Mouse (Mus musculus) neural tube, embryonic 14.5 days (tissue): ENCODE data around the gene Rorb. TPM values are rescaled to one million over a fixed set of nuclear protein-coding genes. Genes with fewer than 3 reads are reported as not detected.
A peak's percentile ranks its signal among the peaks of the same experiment; 100 is the strongest.

Experiments used
- ATAC-seq: fragments of 200-750 bp; cut with Nextera tagmentation; 2 replicates; pipeline ENCODE4 v1.8.0; 2017; ENCODE audit warnings: low read depth, mild to moderate bottlenecking, moderate TSS enrichment, moderate library complexity
- H3K27ac ChIP-seq: fragments of 300-500 bp; sonication (generic); 2 replicates; pipeline ENCODE4 v1.5.1; 2014; ENCODE audit warnings: low read depth, mild to moderate bottlenecking, control low read depth, low read length, moderate library complexity, mixed read lengths
- H3K27me3 ChIP-seq: fragments of 300-500 bp; sonication (generic); 2 replicates; pipeline ENCODE4 v1.6.1; 2014; ENCODE audit warnings: low read length; ENCODE audit not compliant: control insufficient read depth, insufficient read depth
- H3K36me3 ChIP-seq: fragments of 300-500 bp; sonication (generic); 2 replicates; pipeline ENCODE4 v1.6.1; 2014; ENCODE audit warnings: low read length, mixed read lengths; ENCODE audit not compliant: control insufficient read depth, insufficient read depth
- H3K4me1 ChIP-seq: fragments of 300-500 bp; sonication (generic); 2 replicates; pipeline ENCODE4 v1.6.1; 2014; ENCODE audit warnings: low read length; ENCODE audit not compliant: control insufficient read depth, insufficient read depth
- H3K4me2 ChIP-seq: fragments of 300-500 bp; sonication (generic); 2 replicates; pipeline ENCODE4 v1.6.1; 2014; ENCODE audit warnings: mild to moderate bottlenecking, low read depth, low read length, control low read depth
- H3K4me3 ChIP-seq: fragments of 300-500 bp; sonication (generic); 2 replicates; pipeline ENCODE4 v1.5.1; 2014; ENCODE audit warnings: low read depth, low read length, control low read depth, mixed read lengths
- H3K9ac ChIP-seq: fragments of 300-500 bp; sonication (generic); replicated peaks from 2 replicates; pipeline ENCODE4 v1.6.1; 2014; ENCODE audit warnings: low read depth, mild to moderate bottlenecking, control low read depth, low read length, mixed read lengths
- H3K9me3 ChIP-seq: fragments of 300-500 bp; sonication (generic); 2 replicates; pipeline ENCODE4 v1.6.1; 2016; ENCODE audit warnings: low read length; ENCODE audit not compliant: control insufficient read depth
- WGBS: fragments of 180-500 bp; shearing (Covaris S2); extraction: QIAGEN DNeasy Blood & Tissue Kit; methylation state at CpG from one replicate; pipeline ENCODE4 v1.1.7; 2014; 5-methylcytosine and 5-hydroxymethylcytosine counted together
- polyA plus RNA-seq: library from polyadenylated mRNA; unstranded; fragments of >200 nt; fragmentation: Nextera tagmentation; extraction: Ambion mirVana; gene quantifications from 2 replicates; pipeline ENCODE4 v1.2.1, GENCODE M21; 2014

The Rorb gene
- polyA plus RNA-seq, 1 experiment from 2014 or later = 21.9 TPM

DNA sequence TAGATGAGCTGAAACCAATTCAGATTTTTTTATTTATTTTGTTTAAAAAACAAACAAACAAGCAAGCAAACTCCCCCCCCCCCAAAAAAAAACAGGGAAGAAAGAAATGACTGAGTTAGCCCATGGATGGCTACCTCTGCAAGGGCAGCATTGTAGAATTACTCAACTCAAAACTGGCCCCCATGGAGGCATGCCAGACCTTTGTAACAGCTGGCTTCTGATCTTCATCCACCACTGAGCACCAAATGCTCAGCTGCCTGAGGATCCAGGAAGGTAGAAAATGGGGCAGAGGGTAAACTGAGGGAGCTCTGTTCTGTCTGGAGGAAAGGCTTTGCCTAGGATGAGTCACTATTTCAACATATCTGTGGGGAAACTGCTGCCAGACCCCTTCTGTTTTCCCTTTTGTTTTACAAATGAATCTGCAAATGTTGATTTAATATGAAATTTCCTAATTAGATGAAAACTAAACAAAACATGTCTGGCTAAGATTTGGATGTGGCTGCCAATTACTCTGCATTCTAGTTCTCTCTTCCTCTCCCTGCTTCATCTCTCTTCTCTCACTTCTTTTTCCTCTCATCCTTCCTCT is 199.1 kb downstream of the Rorb start:
- H3K9me3 ChIP-seq = no peaks in the 10 kb centered on the region
- H3K9ac ChIP-seq = no peak overlapping the region
- no peaks in the 10 kb centered on the region for H3K27me3 ChIP-seq
- H3K36me3 ChIP-seq = no peaks in the 10 kb centered on the region
- H3K4me2 ChIP-seq = no peak overlapping the region
- ATAC-seq = no peak
- H3K4me3 ChIP-seq = no peak overlapping the region
- no peaks in the 10 kb centered on the region for H3K4me1 ChIP-seq
- no peak overlapping the region for H3K27ac ChIP-seq

- no peak overlapping the region for H3K4me2 ChIP-seq
- H3K36me3 ChIP-seq = no peaks in the 10 kb centered on the region
- H3K4me1 ChIP-seq = no peaks in the 10 kb centered on the region
- no peaks in the 10 kb centered on the region for H3K27me3 ChIP-seq
- no peak overlapping the region for H3K27ac ChIP-seq
- WGBS = 53% methylated on average over 3 of the region's 3 CpGs
- H3K4me3 ChIP-seq = no peak overlapping the region
- peak; percentile 81; the same call in 1 of the 2 replicates for ATAC-seq
- no peak overlapping the region for H3K9ac ChIP-seq
- H3K9me3 ChIP-seq = no peaks in the 10 kb centered on the region
Observed at GRCm38 (mm10) chr19:18909641-18910040, 201.4 kb downstream of the Rorb start.

- no peaks in the 10 kb centered on the region for H3K4me1 ChIP-seq
- ATAC-seq = no peak
- WGBS = 65% methylated on average over 3 of the region's 3 CpGs
Observed at GRCm38 (mm10) chr19:18905511-18905910, 205.5 kb downstream of the Rorb start.

DNA sequence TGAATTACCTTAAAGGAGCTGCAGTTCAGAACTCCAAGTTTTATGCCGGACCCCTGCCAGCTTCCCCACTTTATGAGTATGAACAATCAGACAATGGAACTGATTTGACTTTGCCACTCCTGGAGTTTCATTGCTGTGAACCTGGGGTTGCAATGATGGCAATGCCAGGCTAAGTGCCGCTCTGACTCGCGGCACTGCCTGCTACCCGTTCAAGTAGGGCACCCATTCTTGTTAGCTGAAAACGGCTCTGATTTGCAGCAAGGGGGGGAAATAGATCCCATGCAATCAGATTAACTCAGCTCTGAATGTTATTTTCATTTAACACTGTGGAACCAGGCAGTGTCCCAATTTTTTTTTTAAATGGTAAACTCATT is 208.3 kb downstream of the Rorb start:
- H3K4me2 ChIP-seq = peak overlapping the region; percentile 17; the same call in 1 of the 2 replicates
- 17% methylated on average over 6 of the region's 6 CpGs for WGBS
- H3K4me1 ChIP-seq = no peaks in the 10 kb centered on the region
- H3K9me3 ChIP-seq = no peaks in the 10 kb centered on the region
- no peak overlapping the region for H3K27ac ChIP-seq
- no peak overlapping the region for H3K9ac ChIP-seq
- no peaks in the 10 kb centered on the region for H3K36me3 ChIP-seq
- H3K4me3 ChIP-seq = no peak overlapping the region
- no peaks in the 10 kb centered on the region for H3K27me3 ChIP-seq
- peak; percentile 68 for ATAC-seq

More at GRCm38 (mm10) chr19:18905511-18905910, 205.5 kb downstream of the Rorb start:
- Histone ChIP-seq H3K27me3 (no peaks in the 10 kb centered on the region), H3K36me3 (no peaks in the 10 kb centered on the region), H3K9me3 (no peaks in the 10 kb centered on the region), H3K27ac (no peak overlapping the region), H3K9ac (no peak overlapping the region), H3K4me2 (no peak overlapping the region), H3K4me3 (no peak overlapping the region)

DNA sequence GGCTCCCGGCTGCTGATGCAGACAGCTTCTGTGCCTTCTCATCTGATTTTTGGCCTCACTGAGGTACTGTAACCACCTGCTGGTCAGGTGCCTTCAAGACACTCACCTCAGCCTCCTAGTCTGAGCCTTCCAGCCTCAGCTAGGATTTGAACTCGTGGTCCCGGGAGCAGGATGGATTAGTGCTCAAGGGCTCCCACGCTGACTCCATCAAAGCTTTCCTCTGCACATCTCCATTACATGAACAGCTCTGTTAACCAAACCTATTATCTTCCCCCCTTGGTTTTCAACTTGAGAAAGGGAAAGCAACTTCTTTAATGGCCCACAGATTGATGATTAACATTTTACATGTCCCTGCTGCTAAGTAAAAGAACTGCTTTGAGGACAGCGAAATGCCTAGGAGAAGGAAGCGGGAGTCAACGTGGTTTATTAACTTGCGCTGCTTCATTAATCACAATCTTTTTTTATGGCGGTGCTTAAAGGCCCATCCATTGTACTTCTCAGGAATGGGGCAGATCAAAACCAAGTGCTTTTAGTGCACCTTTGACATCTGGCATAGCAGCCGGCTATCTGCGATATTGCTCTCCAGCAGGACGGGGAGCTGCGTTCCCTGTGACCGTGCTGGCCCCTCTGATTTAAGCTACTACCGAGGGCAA is 208.8 kb downstream of the Rorb start:
- Histone ChIP-seq H3K27me3 (no peaks in the 10 kb centered on the region), H3K4me3 (no peak overlapping the region), H3K9me3 (no peaks in the 10 kb centered on the region), H3K9ac (no peak overlapping the region), H3K36me3 (no peaks in the 10 kb centered on the region), H3K27ac (peak overlapping the region; percentile 39; the same call in 1 of the 2 replicates), H3K4me2 (peak overlapping the region; percentile 17; the same call in 1 of the 2 replicates), H3K4me1 (no peaks in the 10 kb centered on the region)
- WGBS = 14% methylated on average over 15 of the region's 15 CpGs
- ATAC-seq = peak; percentile 86

DNA sequence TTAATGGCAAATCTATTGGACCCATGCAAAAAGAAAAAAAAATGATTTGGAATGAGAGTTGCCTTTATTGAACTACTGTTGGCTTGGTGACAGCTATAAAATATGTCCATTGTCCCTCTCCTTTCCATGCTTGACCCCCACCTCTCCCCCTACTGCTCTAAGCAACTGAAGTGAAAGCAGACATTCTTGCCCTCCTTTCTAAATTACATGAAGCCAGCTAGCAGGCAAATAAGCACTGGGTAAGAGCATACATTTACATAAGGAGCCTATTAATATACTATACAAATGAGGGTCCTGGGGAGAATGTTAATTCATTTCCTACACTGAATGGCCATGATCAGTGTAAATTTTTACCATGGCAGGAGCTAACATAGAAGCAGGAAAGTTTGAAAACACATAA is 212.8 kb downstream of the Rorb start:
- no peak for ATAC-seq
- H3K9me3 ChIP-seq = no peaks in the 10 kb centered on the region
- no peak overlapping the region for H3K27ac ChIP-seq

DNA sequence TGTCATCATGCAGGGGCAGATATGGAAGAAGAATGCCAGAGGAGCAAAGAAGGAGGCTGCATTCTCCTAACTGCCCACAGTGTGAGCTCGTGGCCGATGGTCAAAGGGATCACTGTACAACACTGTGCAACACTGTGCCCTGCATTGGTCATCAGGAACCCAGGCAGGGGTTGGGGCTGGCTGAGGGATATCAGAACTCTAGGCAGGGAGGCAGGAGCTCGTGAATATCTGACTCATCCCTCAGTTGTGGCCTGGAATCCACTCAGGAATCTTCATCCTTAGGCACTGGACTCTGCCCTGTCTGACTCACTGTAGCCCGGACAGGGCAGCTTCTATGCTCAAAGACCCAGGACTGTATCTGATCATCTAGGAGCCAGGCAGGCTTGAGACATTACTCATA is 220.8 kb downstream of the Rorb start:
- WGBS = 75% methylated on average over 4 of the region's 4 CpGs
- Histone ChIP-seq H3K4me1 (peaks cover 3% of the 10 kb centered on the region; the same call in 1 of the 2 replicates), H3K27me3 (no peaks in the 10 kb centered on the region), H3K27ac (peak overlapping the region; percentile 36), H3K9me3 (no peaks in the 10 kb centered on the region), H3K36me3 (no peaks in the 10 kb centered on the region), H3K9ac (no peak overlapping the region), H3K4me3 (no peak overlapping the region), H3K4me2 (no peak overlapping the region)
- ATAC-seq = peak; percentile 57; the same call in 1 of the 2 replicates

More for the DNA sequence above, 212.8 kb downstream of the Rorb start:
- H3K4me3 ChIP-seq = no peak overlapping the region
- no peaks in the 10 kb centered on the region for H3K27me3 ChIP-seq
- H3K4me1 ChIP-seq = no peaks in the 10 kb centered on the region
- H3K4me2 ChIP-seq = no peak overlapping the region
- H3K36me3 ChIP-seq = no peaks in the 10 kb centered on the region
- no peak overlapping the region for H3K9ac ChIP-seq

DNA sequence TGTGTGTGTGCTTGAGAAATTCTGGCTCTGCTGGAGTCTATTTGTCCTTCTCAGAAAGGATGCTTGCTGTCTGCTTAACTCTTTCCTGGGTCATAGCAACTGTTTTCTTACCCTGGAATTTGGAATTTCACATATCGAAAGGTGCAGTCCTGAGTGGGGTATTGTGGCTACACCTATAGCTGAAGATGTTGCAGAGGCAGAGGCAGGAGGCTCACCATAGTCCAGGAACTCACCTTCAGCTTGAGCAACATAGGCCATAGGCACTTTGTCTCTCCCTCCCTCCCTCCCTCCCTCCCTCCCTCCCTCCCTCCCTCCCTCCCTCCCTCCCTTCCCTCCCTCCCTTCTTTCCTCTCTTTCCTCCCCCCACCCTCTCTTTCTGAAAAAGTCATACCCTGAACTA is 221.4 kb downstream of the Rorb start:
- no peaks in the 10 kb centered on the region for H3K27me3 ChIP-seq
- no peaks in the 10 kb centered on the region for H3K36me3 ChIP-seq
- H3K4me1 ChIP-seq = peaks cover 3% of the 10 kb centered on the region; the same call in 1 of the 2 replicates
- H3K9ac ChIP-seq = peak overlapping the region; percentile 46; the same call in 1 of the 2 replicates
- H3K4me3 ChIP-seq = peak overlapping the region; percentile 27; the same call in 1 of the 2 replicates
- H3K27ac ChIP-seq = peak overlapping the region; percentile 70
- 61% methylated on average over 1 of the region's 1 CpGs for WGBS
- H3K4me2 ChIP-seq = peak overlapping the region; percentile 54
- ATAC-seq = peak; percentile 50
- H3K9me3 ChIP-seq = no peaks in the 10 kb centered on the region

DNA sequence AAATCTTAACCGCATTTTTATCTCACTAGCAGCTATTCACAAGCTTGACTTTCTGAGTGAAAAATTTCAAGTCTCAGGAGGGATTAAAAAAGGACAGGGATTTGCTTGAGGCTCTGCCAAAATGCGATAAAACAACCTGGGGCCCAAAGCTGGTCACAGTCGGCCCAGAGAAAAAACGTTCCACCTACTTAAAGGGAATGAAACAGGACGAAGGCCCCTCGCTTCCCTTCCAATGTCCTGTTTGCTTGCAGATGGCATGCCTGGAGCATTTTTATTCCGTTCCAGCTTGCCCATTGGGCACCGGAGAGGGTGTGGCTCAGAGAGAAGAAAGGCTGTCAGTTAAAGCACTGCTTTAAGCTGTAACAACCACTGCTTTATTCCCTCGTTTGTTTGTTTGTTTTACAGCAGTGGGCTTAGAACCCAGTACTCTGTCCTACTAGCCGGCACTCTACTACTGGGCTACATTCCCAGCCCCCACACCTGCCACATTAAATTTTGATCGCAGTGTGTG is 221.8 kb downstream of the Rorb start:
- peak; percentile 83 for ATAC-seq
- Histone ChIP-seq H3K9me3 (no peaks in the 10 kb centered on the region), H3K4me1 (peaks cover 3% of the 10 kb centered on the region; the same call in 1 of the 2 replicates), H3K9ac (peak overlapping the region; percentile 46), H3K4me3 (peak overlapping the region; percentile 27), H3K27me3 (no peaks in the 10 kb centered on the region), H3K36me3 (no peaks in the 10 kb centered on the region), H3K4me2 (peak overlapping the region; percentile 54), H3K27ac (peak overlapping the region; percentile 70)
- WGBS = 5% methylated on average over 11 of the region's 11 CpGs
